Mouse (Mus musculus): Measurements from ENCODE around the gene Tspyl3. TPM values are rescaled to one million over a fixed set of nuclear protein-coding genes. Genes with fewer than 3 reads are reported as not detected.

Gene Tspyl3
- polyA plus RNA-seq, 1 experiment = 3.9 TPM

GRCm38 (mm10) chr2:153241250-153242014 lies 16.2 kb upstream of the Tspyl3 start, which contains the start of the genes Plagl2 and Pofut1:
Gene Plagl2 (minus strand): TSS chr2:153241426.
Gene Pofut1 (plus strand): TSS chr2:153241533.
- H3K36me3 ChIP-seq (ENCODE audit: control insufficient read depth, insufficient read depth, low read length, poor library complexity, severe bottlenecking) = no peaks in the 10 kb centered on the region
- H3K9me3 ChIP-seq (replicated peaks; ENCODE audit: control insufficient read depth, insufficient read depth, low read length, poor library complexity, severe bottlenecking) = no peaks in the 10 kb centered on the region
- no peak for TF ChIP-seq POLR2A (IDR thresholded peaks at IDR 0.05; ENCODE audit: insufficient read depth, low read length)
- no peak for TF ChIP-seq EP300 (IDR thresholded peaks at IDR 0.05; ENCODE audit: insufficient read depth, low read depth, low read length)
- no peak for TF ChIP-seq CTCF (IDR thresholded peaks at IDR 0.05; ENCODE audit: low read depth, low read length)
- H3K9ac ChIP-seq (ENCODE audit: low read depth, poor library complexity, severe bottlenecking) = peak within 1 kb of the TSS; percentile 91
- H3K27me3 ChIP-seq (ENCODE audit: control insufficient read depth, insufficient read depth, low read length, poor library complexity, severe bottlenecking) = no peaks in the 10 kb centered on the region
- H3K27ac ChIP-seq (ENCODE audit: insufficient read depth, low read length) = 0 out of 2 replicates have a peak within 1 kb of the TSS, but pooled peaks have one; percentile 13
- H3K4me3 ChIP-seq (ENCODE audit: low read depth, low read length) = peak within 1 kb of the TSS; percentile 94
- no peaks in the 10 kb centered on the region for H3K4me1 ChIP-seq (ENCODE audit: control insufficient read depth, insufficient read depth, low read length)

- H3K9ac ChIP-seq (ENCODE audit: low read depth, poor library complexity, severe bottlenecking) = peak overlapping the region; percentile 91
- TF ChIP-seq POLR2A (IDR thresholded peaks at IDR 0.05; ENCODE audit: insufficient read depth, low read length) (no peak), EP300 (IDR thresholded peaks at IDR 0.05; ENCODE audit: insufficient read depth, low read depth, low read length) (no peak), CTCF (IDR thresholded peaks at IDR 0.05; ENCODE audit: low read depth, low read length) (no peak)
- no peaks in the 10 kb centered on the region for H3K9me3 ChIP-seq (replicated peaks; ENCODE audit: control insufficient read depth, insufficient read depth, low read length, poor library complexity, severe bottlenecking)
- H3K4me3 ChIP-seq (ENCODE audit: low read depth, low read length) = peak overlapping the region; percentile 80
- 0 out of 2 replicates have a peak overlapping the region, but pooled peaks have one; percentile 2 for H3K27ac ChIP-seq (ENCODE audit: insufficient read depth, low read length)
- H3K36me3 ChIP-seq (ENCODE audit: control insufficient read depth, insufficient read depth, low read length, poor library complexity, severe bottlenecking) = no peaks in the 10 kb centered on the region; the same call in 1 of the 2 replicates
- no peaks in the 10 kb centered on the region for H3K4me1 ChIP-seq (ENCODE audit: control insufficient read depth, insufficient read depth, low read length)
- H3K27me3 ChIP-seq (ENCODE audit: control insufficient read depth, insufficient read depth, low read length, poor library complexity, severe bottlenecking) = no peaks in the 10 kb centered on the region
Measured at GRCm38 (mm10) chr2:153240701-153241235, 15.5 kb upstream of the Tspyl3 start.

GRCm38 (mm10) chr2:153239860-153240480 lies 14.7 kb upstream of the Tspyl3 start:
- TF ChIP-seq EP300 (IDR thresholded peaks at IDR 0.05; ENCODE audit: insufficient read depth, low read depth, low read length) (no peak), CTCF (IDR thresholded peaks at IDR 0.05; ENCODE audit: low read depth, low read length) (no peak), POLR2A (IDR thresholded peaks at IDR 0.05; ENCODE audit: insufficient read depth, low read length) (no peak)
- Histone ChIP-seq H3K9ac (ENCODE audit: low read depth, poor library complexity, severe bottlenecking) (peak overlapping the region; percentile 91), H3K27ac (ENCODE audit: insufficient read depth, low read length) (no peak overlapping the region), H3K27me3 (ENCODE audit: control insufficient read depth, insufficient read depth, low read length, poor library complexity, severe bottlenecking) (no peaks in the 10 kb centered on the region), H3K4me3 (ENCODE audit: low read depth, low read length) (peak overlapping the region; percentile 80), H3K36me3 (ENCODE audit: control insufficient read depth, insufficient read depth, low read length, poor library complexity, severe bottlenecking) (peaks cover 4% of the 10 kb centered on the region; the same call in 1 of the 2 replicates), H3K9me3 (replicated peaks; ENCODE audit: control insufficient read depth, insufficient read depth, low read length, poor library complexity, severe bottlenecking) (no peaks in the 10 kb centered on the region), H3K4me1 (ENCODE audit: control insufficient read depth, insufficient read depth, low read length) (no peaks in the 10 kb centered on the region)

GRCm38 (mm10) chr2:153239021-153239859 lies 14.0 kb upstream of the Tspyl3 start:
- H3K4me3 ChIP-seq (ENCODE audit: low read depth, low read length) = peak overlapping the region; percentile 80
- H3K9me3 ChIP-seq (replicated peaks; ENCODE audit: control insufficient read depth, insufficient read depth, low read length, poor library complexity, severe bottlenecking) = no peaks in the 10 kb centered on the region
- H3K9ac ChIP-seq (ENCODE audit: low read depth, poor library complexity, severe bottlenecking) = peak overlapping the region; percentile 91
- H3K4me1 ChIP-seq (ENCODE audit: control insufficient read depth, insufficient read depth, low read length) = no peaks in the 10 kb centered on the region
- peaks cover 11% of the 10 kb centered on the region for H3K36me3 ChIP-seq (ENCODE audit: control insufficient read depth, insufficient read depth, low read length, poor library complexity, severe bottlenecking)
- no peaks in the 10 kb centered on the region for H3K27me3 ChIP-seq (ENCODE audit: control insufficient read depth, insufficient read depth, low read length, poor library complexity, severe bottlenecking)
- no peak overlapping the region for H3K27ac ChIP-seq (ENCODE audit: insufficient read depth, low read length)
- TF ChIP-seq POLR2A (IDR thresholded peaks at IDR 0.05; ENCODE audit: insufficient read depth, low read length) = no peak
- no peak for TF ChIP-seq EP300 (IDR thresholded peaks at IDR 0.05; ENCODE audit: insufficient read depth, low read depth, low read length)
- TF ChIP-seq CTCF (IDR thresholded peaks at IDR 0.05; ENCODE audit: low read depth, low read length) = no peak

GRCm38 (mm10) chr2:153238406-153238805 lies 13.2 kb upstream of the Tspyl3 start:
- Histone ChIP-seq H3K27me3 (ENCODE audit: control insufficient read depth, insufficient read depth, low read length, poor library complexity, severe bottlenecking) (no peaks in the 10 kb centered on the region), H3K27ac (ENCODE audit: insufficient read depth, low read length) (no peak overlapping the region), H3K9ac (ENCODE audit: low read depth, poor library complexity, severe bottlenecking) (no peak overlapping the region), H3K4me3 (ENCODE audit: low read depth, low read length) (no peak overlapping the region), H3K9me3 (replicated peaks; ENCODE audit: control insufficient read depth, insufficient read depth, low read length, poor library complexity, severe bottlenecking) (no peaks in the 10 kb centered on the region), H3K4me1 (ENCODE audit: control insufficient read depth, insufficient read depth, low read length) (no peaks in the 10 kb centered on the region), H3K36me3 (ENCODE audit: control insufficient read depth, insufficient read depth, low read length, poor library complexity, severe bottlenecking) (peaks cover 14% of the 10 kb centered on the region)
- no peak for TF ChIP-seq EP300 (IDR thresholded peaks at IDR 0.05; ENCODE audit: insufficient read depth, low read depth, low read length)
- TF ChIP-seq POLR2A (IDR thresholded peaks at IDR 0.05; ENCODE audit: insufficient read depth, low read length) = no peak
- no peak for TF ChIP-seq CTCF (IDR thresholded peaks at IDR 0.05; ENCODE audit: low read depth, low read length)
